Mouse (Mus musculus) kidney, adult 2 months (tissue): ENCODE measurements at regions not wholly inside any gene's neighbourhood (a gene's known extent, or its start where the extent isn't known, plus 50 kb on each side); places are given as distances from the start of the nearest gene placed in this dataset.

Experiments used
- DNase-seq: peaks from one replicate; pipeline ENCODE4 v3.0.0; 2021
- H3K27ac ChIP-seq: fragments of 200-500 bp; 2 replicates; pipeline ENCODE4 v1.5.1; 2012; ENCODE audit warnings: low read depth, low read length, control low read depth, inconsistent platforms; ENCODE audit not compliant: insufficient read depth
- H3K27me3 ChIP-seq: fragments of 200-500 bp; replicated peaks from 2 replicates; pipeline ENCODE4 v1.6.1; 2012; ENCODE audit warnings: mild to moderate bottlenecking, moderate library complexity, low read length, inconsistent platforms; ENCODE audit not compliant: control insufficient read depth, insufficient read depth
- H3K36me3 ChIP-seq: fragments of 200-500 bp; 2 replicates; pipeline ENCODE4 v1.6.1; 2012; ENCODE audit warnings: mild to moderate bottlenecking, moderate library complexity, low read length, inconsistent platforms; ENCODE audit not compliant: control insufficient read depth, insufficient read depth
- H3K4me1 ChIP-seq: fragments of 200-500 bp; 2 replicates; pipeline ENCODE4 v1.6.1; 2011; ENCODE audit warnings: low read length; ENCODE audit not compliant: control insufficient read depth, insufficient read depth
- H3K4me3 ChIP-seq: fragments of 200-500 bp; 2 replicates; pipeline ENCODE4 v1.5.1; 2011; ENCODE audit warnings: mild to moderate bottlenecking, low read depth, low read length, control low read depth; ENCODE audit not compliant: insufficient read depth
- CTCF ChIP-seq: fragments of 200-500 bp; conservative IDR thresholded peaks from 2 replicates; pipeline ENCODE4 v1.5.1; 2011; ENCODE audit warnings: low read depth, mild to moderate bottlenecking, control low read depth, low read length, moderate library complexity, mixed read lengths; ENCODE audit not compliant: insufficient read depth, insufficient read length
- POLR2A ChIP-seq: fragments of 200-500 bp; IDR thresholded peaks from one replicate; pipeline ENCODE4 v1.6.1; 2011; ENCODE audit warnings: low read depth, low read length, control low read depth
- WGBS: fragments of 180-500 bp; shearing (Covaris S2); methylation state at CpG from one replicate; pipeline ENCODE4 v1.1.7; 2018; 5-methylcytosine and 5-hydroxymethylcytosine counted together

DNA sequence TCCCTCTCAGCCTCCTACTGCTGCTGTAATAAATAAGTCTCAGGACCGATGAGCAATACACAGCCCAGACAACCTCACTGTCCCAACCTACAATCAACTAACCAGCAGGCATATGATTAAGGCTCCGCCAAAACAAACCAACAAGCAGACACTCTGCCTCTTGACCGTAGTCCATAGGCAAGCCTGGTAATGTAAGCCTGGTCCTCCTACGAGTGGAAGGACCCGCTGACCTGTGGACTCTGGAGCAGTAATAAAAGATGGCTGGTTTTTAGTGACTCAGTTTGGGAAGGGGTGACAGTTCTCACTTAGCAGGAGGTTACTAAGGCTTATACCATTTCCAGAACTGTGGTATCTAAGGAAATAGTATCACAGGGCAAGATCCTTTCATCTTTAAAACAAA, 53.4 kb downstream of the Gm47996 start:
- 61% methylated on average over 5 of the region's 5 CpGs for WGBS
- no peak overlapping the region for H3K4me3 ChIP-seq
- H3K27ac ChIP-seq, result no peak overlapping the region
- TF ChIP-seq POLR2A (no peak), CTCF (no peak)
- no peaks in the 10 kb centered on the region for H3K27me3 ChIP-seq
- H3K4me1 ChIP-seq, result peaks cover 3% of the 10 kb centered on the region; the same call in 1 of the 2 replicates
- DNase-seq, result peak; percentile 45
- H3K36me3 ChIP-seq, result no peaks in the 10 kb centered on the region

DNA sequence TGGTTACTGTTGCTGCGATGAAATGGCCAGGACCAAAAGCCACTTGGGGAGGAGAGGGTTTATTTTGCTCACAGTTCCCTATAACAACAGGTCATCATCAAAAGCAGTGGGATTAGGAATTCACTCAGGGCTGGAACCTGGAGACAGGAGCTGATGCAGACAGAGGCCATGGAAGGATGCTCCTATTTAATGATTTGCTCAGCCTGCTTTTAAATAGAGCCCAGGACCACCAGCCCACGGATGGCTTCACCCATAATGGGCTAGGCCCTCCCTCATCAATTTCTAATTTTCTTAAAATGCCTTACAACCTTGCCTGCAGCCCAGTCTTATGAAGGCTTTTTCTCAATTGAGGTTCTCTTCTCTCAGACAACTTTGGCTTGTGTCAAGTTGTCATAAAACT, 53.9 kb downstream of the Gm47996 start:
- 50% methylated on average over 2 of the region's 2 CpGs for WGBS
- TF ChIP-seq POLR2A (no peak), CTCF (no peak)
- H3K4me1 ChIP-seq, result peaks cover 3% of the 10 kb centered on the region; the same call in 1 of the 2 replicates
- DNase-seq, result no peak
- no peak overlapping the region for H3K4me3 ChIP-seq
- H3K27me3 ChIP-seq, result no peaks in the 10 kb centered on the region
- no peak overlapping the region for H3K27ac ChIP-seq
- H3K36me3 ChIP-seq, result no peaks in the 10 kb centered on the region

DNA sequence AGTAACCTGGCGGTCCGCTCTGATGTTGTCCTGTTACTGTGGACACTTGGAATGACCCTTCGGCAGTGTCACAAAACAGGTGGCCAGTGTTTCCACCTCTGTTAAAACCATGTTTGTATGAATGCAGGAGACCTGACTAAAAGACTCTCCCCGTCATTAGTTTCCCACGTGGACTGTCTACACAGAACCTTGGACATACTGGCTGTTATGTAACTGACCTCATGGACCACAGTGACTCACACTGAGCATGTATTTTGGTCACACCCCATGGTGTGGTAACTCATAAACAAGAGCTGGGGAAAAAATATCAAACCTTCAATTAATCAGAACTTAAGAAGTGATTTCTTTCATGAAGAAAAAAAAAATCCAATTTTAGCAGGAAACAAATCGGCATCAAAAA, 54.9 kb downstream of the Gm47996 start:
- TF ChIP-seq POLR2A (no peak), CTCF (no peak)
- WGBS, result 70% methylated on average over 6 of the region's 6 CpGs
- Histone ChIP-seq H3K4me3 (no peak overlapping the region), H3K27ac (peak overlapping the region; percentile 71; the same call in 1 of the 2 replicates), H3K27me3 (no peaks in the 10 kb centered on the region), H3K4me1 (peaks cover 3% of the 10 kb centered on the region; the same call in 1 of the 2 replicates), H3K36me3 (no peaks in the 10 kb centered on the region)
- DNase-seq, result peak; percentile 90

DNA sequence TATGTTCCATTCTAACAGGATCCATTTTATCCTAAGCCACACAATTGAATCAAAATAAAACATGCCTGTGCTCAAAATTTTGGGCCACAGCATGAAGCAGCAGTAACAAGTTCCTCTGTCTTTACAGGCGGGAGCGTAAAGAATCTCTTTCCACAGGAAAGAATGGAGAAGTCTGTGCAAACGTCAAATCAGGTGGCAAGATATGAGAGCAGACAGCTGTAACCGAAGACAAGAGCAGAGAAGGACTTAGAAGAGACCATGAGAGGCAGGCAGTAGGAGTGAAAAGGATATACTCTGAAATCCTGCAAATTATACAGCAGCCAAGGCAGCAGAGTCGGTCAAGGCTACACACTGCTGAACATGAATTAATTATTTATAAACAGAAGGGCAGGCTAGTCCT, 55.7 kb downstream of the Gm47996 start:
- no peak for TF ChIP-seq POLR2A
- no peak for TF ChIP-seq CTCF
- H3K4me1 ChIP-seq, result peaks cover 3% of the 10 kb centered on the region; the same call in 1 of the 2 replicates
- DNase-seq, result peak; percentile 27
- no peaks in the 10 kb centered on the region for H3K36me3 ChIP-seq
- H3K4me3 ChIP-seq, result no peak overlapping the region
- H3K27ac ChIP-seq, result peak overlapping the region; percentile 93; the same call in 1 of the 2 replicates
- 61% methylated on average over 5 of the region's 5 CpGs for WGBS
- H3K27me3 ChIP-seq, result no peaks in the 10 kb centered on the region

DNA sequence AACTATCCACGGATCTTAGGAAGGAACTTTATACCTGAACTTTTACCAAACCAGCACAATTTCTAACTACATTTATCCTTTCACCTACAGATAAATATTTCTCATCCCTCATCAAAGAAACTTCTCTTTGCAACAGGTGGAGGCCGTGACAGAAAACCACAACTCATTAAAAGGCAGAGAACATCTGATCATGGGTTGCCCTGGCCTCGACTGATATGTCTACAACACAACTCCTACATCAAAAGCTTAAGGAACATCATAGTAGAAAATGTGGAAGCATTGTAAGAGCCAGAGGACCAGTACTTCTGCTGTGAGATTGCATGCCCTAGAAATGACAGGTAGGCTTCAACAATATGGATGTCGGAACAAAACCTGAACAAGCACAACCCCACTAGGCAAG, 56.8 kb downstream of the Gm47996 start:
- 86% methylated on average over 4 of the region's 4 CpGs for WGBS
- no peak overlapping the region for H3K4me3 ChIP-seq
- no peaks in the 10 kb centered on the region for H3K36me3 ChIP-seq
- H3K27ac ChIP-seq, result no peak overlapping the region
- DNase-seq, result no peak
- peaks cover 3% of the 10 kb centered on the region; the same call in 1 of the 2 replicates for H3K4me1 ChIP-seq
- H3K27me3 ChIP-seq, result no peaks in the 10 kb centered on the region
- TF ChIP-seq CTCF (no peak), POLR2A (no peak)

DNA sequence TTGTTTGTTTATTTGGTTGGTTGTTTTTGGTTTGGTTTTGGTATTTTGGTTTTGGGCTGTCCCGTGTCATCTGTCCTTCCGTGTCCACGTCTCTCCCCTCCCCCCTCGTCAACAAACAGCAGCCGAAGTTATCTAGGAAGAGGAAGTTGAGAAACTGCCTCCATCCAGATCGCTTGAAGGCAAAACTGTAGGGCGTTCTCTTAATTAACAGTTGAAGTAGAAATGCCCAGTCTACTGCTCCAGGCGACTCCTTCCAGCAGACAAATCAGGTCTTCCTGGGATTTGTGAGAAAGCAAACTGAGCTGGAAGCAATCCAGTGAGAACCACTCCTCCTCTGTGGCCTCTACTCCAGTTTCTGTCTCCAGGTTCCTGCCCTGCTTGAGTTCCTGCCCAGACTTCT, 60.8 kb downstream of the Gm47996 start:
- peaks cover under 1% of the 10 kb centered on the region; the same call in 1 of the 2 replicates for H3K4me1 ChIP-seq
- no peak overlapping the region for H3K27ac ChIP-seq
- no peaks in the 10 kb centered on the region for H3K36me3 ChIP-seq
- no peaks in the 10 kb centered on the region for H3K27me3 ChIP-seq
- 31% methylated on average over 8 of the region's 8 CpGs for WGBS
- peak; percentile 61 for DNase-seq
- TF ChIP-seq CTCF, result no peak
- H3K4me3 ChIP-seq, result no peak overlapping the region

DNA sequence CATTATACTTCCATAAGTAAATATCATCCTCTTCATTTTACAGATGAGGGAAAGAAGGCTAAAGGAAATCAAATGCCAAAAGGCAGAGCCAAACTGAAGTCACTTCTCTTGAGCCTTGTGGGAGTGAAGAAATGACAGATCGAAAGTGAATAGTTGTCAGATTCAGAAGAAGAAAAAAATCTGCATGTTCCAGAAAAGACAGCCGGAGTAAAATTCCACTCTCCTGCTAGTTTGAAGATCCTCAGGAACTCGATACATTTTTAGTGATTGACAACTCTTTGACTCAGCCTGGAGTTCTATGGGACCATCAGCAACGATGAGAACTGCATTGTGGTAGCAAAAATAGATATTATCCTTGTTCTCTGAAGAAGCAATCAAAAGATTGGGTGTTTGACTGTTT, 64.4 kb downstream of the Gm47996 start:
- 89% methylated on average over 4 of the region's 4 CpGs for WGBS
- H3K4me1 ChIP-seq, result no peaks in the 10 kb centered on the region
- no peak overlapping the region for H3K4me3 ChIP-seq
- DNase-seq, result no peak
- TF ChIP-seq POLR2A (no peak), CTCF (no peak)
- H3K27me3 ChIP-seq, result no peaks in the 10 kb centered on the region
- no peak overlapping the region for H3K27ac ChIP-seq
- H3K36me3 ChIP-seq, result no peaks in the 10 kb centered on the region
